Mouse (Mus musculus) limb, embryonic 11.5 days (tissue): Measurements from ENCODE around the gene Dip2c. TPM values are rescaled to one million over a fixed set of nuclear protein-coding genes. Genes with fewer than 3 reads are reported as not detected.

Experiments used
- ATAC-seq: fragments of 200-750 bp; cut with Nextera tagmentation; 2 replicates; pipeline ENCODE4 v1.8.0; 2017; ENCODE audit warnings: low read depth; ENCODE audit not compliant: insufficient number of reproducible peaks, low FRiP score, low TSS enrichment
- DNase-seq: peaks from one replicate; pipeline ENCODE4 v3.0.0-alpha.2; 2015; ENCODE audit warnings: low spot score
- H3K27ac ChIP-seq: fragments of 300-500 bp; sonication (generic); replicated peaks from 2 replicates; pipeline ENCODE4 v1.5.1; 2014; ENCODE audit warnings: low read depth, mild to moderate bottlenecking, low read length
- H3K27me3 ChIP-seq: fragments of 300-500 bp; sonication (generic); 2 replicates; pipeline ENCODE4 v1.6.1; 2014; ENCODE audit warnings: mild to moderate bottlenecking, low read length, mixed read lengths; ENCODE audit not compliant: control insufficient read depth, insufficient read depth
- H3K36me3 ChIP-seq: fragments of 300-500 bp; sonication (generic); 2 replicates; pipeline ENCODE4 v1.6.1; 2014; ENCODE audit warnings: mild to moderate bottlenecking, low read length, moderate library complexity, mixed read lengths; ENCODE audit not compliant: control insufficient read depth, insufficient read depth
- H3K4me1 ChIP-seq: fragments of 300-500 bp; sonication (generic); 2 replicates; pipeline ENCODE4 v1.6.1; 2014; ENCODE audit warnings: low read length, mixed read lengths; ENCODE audit not compliant: control insufficient read depth, insufficient read depth
- H3K4me2 ChIP-seq: fragments of 300-500 bp; sonication (generic); 2 replicates; pipeline ENCODE4 v1.6.1; 2014; ENCODE audit warnings: low read depth, mild to moderate bottlenecking, moderate library complexity; ENCODE audit not compliant: severe bottlenecking
- H3K4me3 ChIP-seq: fragments of 300-500 bp; sonication (generic); 2 replicates; pipeline ENCODE4 v1.5.1; 2014; ENCODE audit warnings: low read depth, low read length
- H3K9ac ChIP-seq: fragments of 300-500 bp; sonication (generic); 2 replicates; pipeline ENCODE4 v1.6.1; 2014; ENCODE audit warnings: mild to moderate bottlenecking, low read length
- H3K9me3 ChIP-seq: fragments of 300-500 bp; sonication (generic); 2 replicates; pipeline ENCODE4 v1.6.1; 2016; ENCODE audit warnings: low read length; ENCODE audit not compliant: control insufficient read depth
- WGBS: fragments of 180-500 bp; shearing (Covaris S2); extraction: QIAGEN DNeasy Blood & Tissue Kit; methylation state at CpG from one replicate; pipeline ENCODE4 v1.1.7; 2014; 5-methylcytosine and 5-hydroxymethylcytosine counted together
- polyA plus RNA-seq: library from polyadenylated mRNA; unstranded; fragments of >200 nt; fragmentation: Nextera tagmentation; extraction: Ambion mirVana; gene quantifications from 2 replicates; pipeline ENCODE4 v1.2.1, GENCODE M21; 2014

The Dip2c gene
- polyA plus RNA-seq, 1 experiment from 2014 or later: 5.5 TPM

DNA sequence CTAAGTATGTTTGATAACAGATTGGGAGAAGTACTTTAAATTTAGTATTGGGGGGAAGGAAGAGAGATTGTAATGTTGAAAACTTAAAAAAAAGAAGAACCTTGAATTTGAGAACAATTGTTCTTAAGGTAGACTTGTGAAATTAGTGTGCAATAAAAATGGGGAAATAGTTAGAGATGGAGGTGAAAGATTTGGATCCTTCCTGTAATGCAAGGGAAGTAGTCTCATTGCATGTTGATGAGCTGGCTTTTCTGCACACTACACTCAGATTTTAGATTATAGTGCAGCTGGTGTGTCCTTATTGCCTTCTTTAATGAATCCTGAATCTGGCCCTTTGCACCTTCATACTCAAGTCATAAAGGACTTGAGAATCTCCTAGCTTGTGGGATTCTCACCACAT, 142.9 kb downstream of the Dip2c start:
- no peak overlapping the region for H3K27ac ChIP-seq
- no peaks in the 10 kb centered on the region for H3K27me3 ChIP-seq
- no peaks in the 10 kb centered on the region for H3K36me3 ChIP-seq
- no peak overlapping the region for H3K9ac ChIP-seq
- no peak overlapping the region for H3K4me3 ChIP-seq
- H3K4me2 ChIP-seq: no peak overlapping the region
- H3K4me1 ChIP-seq: no peaks in the 10 kb centered on the region
- H3K9me3 ChIP-seq: no peaks in the 10 kb centered on the region
- no peak for DNase-seq
- no peak for ATAC-seq

DNA sequence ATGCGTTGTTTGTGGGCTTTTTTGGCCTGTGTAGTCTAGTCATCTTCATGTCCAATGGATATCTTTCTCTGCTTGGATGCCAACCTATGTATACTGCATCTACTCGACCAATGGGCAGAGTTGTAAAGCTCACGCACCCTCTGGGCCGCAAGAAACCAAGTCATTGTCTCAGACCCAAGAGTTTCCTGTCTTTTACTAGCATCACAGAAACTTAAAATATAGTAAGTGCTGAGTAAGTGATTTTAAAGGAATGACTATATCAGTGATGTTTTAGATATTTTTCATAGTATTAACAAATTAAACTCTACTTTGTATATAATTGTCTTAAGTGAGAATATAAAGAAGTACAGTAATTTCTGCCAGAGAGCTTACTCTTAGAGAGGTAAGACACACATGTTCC, 145.6 kb downstream of the Dip2c start:
- DNase-seq (no peak), ATAC-seq (no peak)
- Histone ChIP-seq H3K27me3 (no peaks in the 10 kb centered on the region), H3K4me3 (no peak overlapping the region), H3K4me2 (no peak overlapping the region), H3K9ac (no peak overlapping the region), H3K36me3 (no peaks in the 10 kb centered on the region), H3K27ac (no peak overlapping the region), H3K9me3 (no peaks in the 10 kb centered on the region), H3K4me1 (no peaks in the 10 kb centered on the region)
- WGBS: 95% methylated on average over 4 of the region's 4 CpGs

DNA sequence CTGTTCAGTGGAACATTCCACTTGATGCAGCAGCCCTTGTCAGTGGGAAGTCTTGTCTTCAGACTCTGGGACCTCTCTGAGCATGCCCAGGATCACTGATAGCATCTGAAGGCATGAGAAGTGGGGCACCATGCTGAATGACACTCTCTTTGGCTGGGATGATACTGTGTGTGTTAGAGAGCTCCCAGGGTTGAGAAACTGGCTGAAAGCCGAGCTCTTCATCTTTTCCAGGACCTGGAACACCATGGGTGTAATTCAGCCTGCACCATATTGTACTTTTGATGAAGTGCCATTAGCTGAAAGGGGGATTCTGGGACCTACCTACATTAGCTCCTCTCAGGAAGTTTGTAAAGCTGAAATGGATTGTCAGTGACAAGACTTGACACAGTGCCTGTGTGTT, 146.5 kb downstream of the Dip2c start:
- no peak overlapping the region for H3K4me2 ChIP-seq
- WGBS: 59% methylated on average over 1 of the region's 1 CpGs
- no peaks in the 10 kb centered on the region for H3K4me1 ChIP-seq
- no peak for ATAC-seq
- no peak for DNase-seq
- H3K36me3 ChIP-seq: no peaks in the 10 kb centered on the region
- no peaks in the 10 kb centered on the region for H3K27me3 ChIP-seq
- H3K9ac ChIP-seq: no peak overlapping the region
- H3K27ac ChIP-seq: no peak overlapping the region
- H3K9me3 ChIP-seq: no peaks in the 10 kb centered on the region
- no peak overlapping the region for H3K4me3 ChIP-seq

DNA sequence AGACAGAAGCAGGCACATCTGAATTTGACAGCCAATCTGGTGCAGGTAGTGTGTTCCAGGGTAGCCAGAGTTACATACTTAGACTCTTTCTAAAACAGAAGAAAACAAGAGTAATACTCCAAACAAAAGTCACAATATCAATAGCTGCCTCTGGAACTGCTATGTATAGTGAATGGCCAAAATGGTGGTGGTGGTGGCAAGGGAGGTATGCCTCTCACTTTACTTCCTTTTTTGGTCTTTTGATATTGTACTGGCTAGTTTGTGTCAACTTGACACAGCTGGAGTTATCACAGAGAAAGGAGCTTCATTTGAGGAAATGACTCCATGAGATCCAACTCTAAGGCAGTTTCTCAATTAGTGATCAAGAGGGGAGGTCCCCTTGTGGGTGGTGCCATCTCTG, 148.1 kb downstream of the Dip2c start:
- no peaks in the 10 kb centered on the region for H3K36me3 ChIP-seq
- no peak overlapping the region for H3K4me2 ChIP-seq
- no peaks in the 10 kb centered on the region for H3K4me1 ChIP-seq
- H3K9me3 ChIP-seq: no peaks in the 10 kb centered on the region
- no peak for DNase-seq
- no peak for ATAC-seq
- H3K27me3 ChIP-seq: no peaks in the 10 kb centered on the region
- H3K4me3 ChIP-seq: no peak overlapping the region
- H3K9ac ChIP-seq: no peak overlapping the region
- no peak overlapping the region for H3K27ac ChIP-seq

DNA sequence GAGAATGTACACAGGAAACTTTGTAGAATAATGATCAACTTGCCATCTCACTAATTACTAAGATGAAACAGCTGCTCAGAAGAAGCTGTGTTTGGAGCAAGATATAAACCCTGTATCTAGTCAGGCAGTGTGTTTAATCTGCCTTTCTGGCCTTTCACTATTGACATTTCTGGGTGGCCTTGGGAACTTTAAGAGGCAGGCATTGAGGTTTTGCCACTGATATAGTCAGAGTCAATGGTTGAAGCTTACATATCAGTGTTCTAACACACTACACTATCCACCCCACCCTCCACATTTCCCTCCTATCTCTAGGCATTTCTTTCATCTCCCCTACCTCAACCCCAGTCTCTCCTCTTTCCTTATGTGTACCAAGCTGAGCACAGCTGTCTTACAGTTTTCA, 149.9 kb downstream of the Dip2c start:
- no peak overlapping the region for H3K4me3 ChIP-seq
- no peak overlapping the region for H3K4me2 ChIP-seq
- no peaks in the 10 kb centered on the region for H3K4me1 ChIP-seq
- no peaks in the 10 kb centered on the region for H3K36me3 ChIP-seq
- H3K27ac ChIP-seq: no peak overlapping the region
- H3K27me3 ChIP-seq: no peaks in the 10 kb centered on the region
- ATAC-seq (no peak), DNase-seq (no peak)
- H3K9ac ChIP-seq: no peak overlapping the region
- H3K9me3 ChIP-seq: no peaks in the 10 kb centered on the region

DNA sequence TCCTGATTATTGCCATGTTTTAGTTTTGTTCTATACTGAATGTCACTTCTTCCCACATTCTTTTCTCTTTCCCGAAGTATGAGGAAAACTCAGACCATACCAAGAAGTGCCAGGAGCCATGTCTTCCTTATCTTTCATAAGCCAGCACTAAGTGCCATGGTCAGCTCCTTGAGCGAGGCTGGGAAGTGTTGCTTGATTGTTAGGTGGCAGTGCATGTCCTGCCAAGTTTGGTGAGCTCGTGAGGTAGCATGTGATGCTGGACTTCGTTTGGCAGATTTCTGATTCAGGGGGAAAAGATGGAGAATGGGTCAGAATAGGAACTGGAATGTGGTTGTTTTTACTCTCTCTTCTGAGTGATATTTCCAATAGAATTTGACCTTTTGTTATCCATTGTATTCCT, 150.5 kb downstream of the Dip2c start:
- H3K9ac ChIP-seq: no peak overlapping the region
- DNase-seq (no peak), ATAC-seq (no peak)
- no peak overlapping the region for H3K4me2 ChIP-seq
- H3K4me1 ChIP-seq: no peaks in the 10 kb centered on the region
- 74% methylated on average over 4 of the region's 4 CpGs for WGBS
- H3K9me3 ChIP-seq: no peaks in the 10 kb centered on the region
- H3K27ac ChIP-seq: no peak overlapping the region
- no peaks in the 10 kb centered on the region for H3K27me3 ChIP-seq
- H3K36me3 ChIP-seq: no peaks in the 10 kb centered on the region
- no peak overlapping the region for H3K4me3 ChIP-seq

DNA sequence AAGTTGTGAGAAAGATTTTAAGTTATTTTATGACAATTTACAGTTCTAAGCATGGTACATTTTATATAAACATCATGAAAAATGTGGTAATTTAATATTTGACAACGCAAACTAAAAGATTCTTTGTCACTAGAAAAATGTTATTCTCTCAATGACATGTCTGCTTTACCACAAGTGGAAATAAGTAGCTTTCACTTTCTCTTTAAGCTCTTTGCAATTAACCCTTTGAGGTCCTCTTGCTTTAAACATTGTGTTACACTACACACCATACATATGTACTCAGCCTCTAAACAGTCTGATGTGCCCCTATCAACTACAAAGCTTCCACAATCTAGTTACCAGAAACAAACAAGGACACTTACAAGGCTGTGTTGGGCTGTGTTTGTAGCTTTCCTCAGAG, 153.6 kb downstream of the Dip2c start:
- no peak overlapping the region for H3K9ac ChIP-seq
- no peaks in the 10 kb centered on the region for H3K9me3 ChIP-seq
- DNase-seq: no peak
- no peak overlapping the region for H3K4me2 ChIP-seq
- 96% methylated on average over 1 of the region's 1 CpGs for WGBS
- H3K4me1 ChIP-seq: no peaks in the 10 kb centered on the region
- no peaks in the 10 kb centered on the region for H3K36me3 ChIP-seq
- no peaks in the 10 kb centered on the region for H3K27me3 ChIP-seq
- H3K27ac ChIP-seq: no peak overlapping the region
- no peak for ATAC-seq
- no peak overlapping the region for H3K4me3 ChIP-seq

DNA sequence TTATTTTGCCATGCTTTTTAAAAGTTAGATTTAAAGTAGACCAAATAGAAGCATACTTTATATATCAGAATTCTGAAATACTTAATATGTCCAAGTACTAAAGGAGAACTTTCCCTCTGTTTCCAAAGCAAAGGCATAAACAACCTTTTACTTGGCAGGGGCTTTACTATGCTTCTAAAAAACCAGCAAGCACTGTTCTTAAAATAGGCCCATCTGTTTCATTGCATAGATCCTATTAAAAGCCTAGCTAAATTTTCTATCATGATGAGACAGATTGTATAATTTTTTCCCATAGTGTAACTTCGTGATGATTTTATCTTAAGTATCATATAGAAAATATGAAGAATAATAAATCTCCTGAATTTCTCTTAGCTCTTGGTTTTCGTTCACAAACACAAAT, 154.4 kb downstream of the Dip2c start:
- ATAC-seq: no peak
- H3K36me3 ChIP-seq: no peaks in the 10 kb centered on the region
- WGBS: 93% methylated on average over 2 of the region's 2 CpGs

DNA sequence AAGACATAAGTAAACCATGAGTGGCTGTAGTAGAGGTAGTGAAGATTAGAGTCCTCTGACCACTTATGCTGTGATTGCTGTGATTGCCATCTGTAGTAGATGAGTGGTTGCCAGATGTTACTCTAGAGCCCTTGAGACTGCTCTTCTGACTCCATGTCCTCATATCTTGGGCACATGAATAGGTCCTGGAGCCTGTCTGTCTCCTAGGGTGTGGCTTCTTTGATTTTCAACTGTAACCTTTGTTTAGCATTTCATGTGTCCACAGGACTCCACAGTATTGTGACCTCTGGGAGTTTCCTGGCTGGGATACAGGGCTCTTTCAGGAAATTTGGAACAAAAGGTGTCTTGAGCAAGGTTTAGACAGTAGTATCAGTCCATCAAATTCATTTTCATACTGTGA, 155.1 kb downstream of the Dip2c start:
- H3K9me3 ChIP-seq: no peaks in the 10 kb centered on the region
- no peak overlapping the region for H3K27ac ChIP-seq
- H3K9ac ChIP-seq: no peak overlapping the region
- no peak overlapping the region for H3K4me2 ChIP-seq
- DNase-seq (no peak), ATAC-seq (no peak)
- H3K36me3 ChIP-seq: no peaks in the 10 kb centered on the region
- H3K4me1 ChIP-seq: no peaks in the 10 kb centered on the region
- H3K27me3 ChIP-seq: no peaks in the 10 kb centered on the region
- no peak overlapping the region for H3K4me3 ChIP-seq

More for the DNA sequence above, 154.4 kb downstream of the Dip2c start:
- no peak overlapping the region for H3K4me2 ChIP-seq
- H3K9ac ChIP-seq: no peak overlapping the region
- H3K4me1 ChIP-seq: no peaks in the 10 kb centered on the region
- H3K4me3 ChIP-seq: no peak overlapping the region
- no peak for DNase-seq
- no peaks in the 10 kb centered on the region for H3K9me3 ChIP-seq
- H3K27me3 ChIP-seq: no peaks in the 10 kb centered on the region
- H3K27ac ChIP-seq: no peak overlapping the region
